Mouse (Mus musculus): ENCODE measurements around the gene Tm9sf3. TPM values are rescaled to one million over a fixed set of nuclear protein-coding genes. Genes with fewer than 3 reads are reported as not detected.

Tm9sf3 gene
- polyA plus RNA-seq, 1 experiment from 2014 or later: 87.9 TPM

DNA sequence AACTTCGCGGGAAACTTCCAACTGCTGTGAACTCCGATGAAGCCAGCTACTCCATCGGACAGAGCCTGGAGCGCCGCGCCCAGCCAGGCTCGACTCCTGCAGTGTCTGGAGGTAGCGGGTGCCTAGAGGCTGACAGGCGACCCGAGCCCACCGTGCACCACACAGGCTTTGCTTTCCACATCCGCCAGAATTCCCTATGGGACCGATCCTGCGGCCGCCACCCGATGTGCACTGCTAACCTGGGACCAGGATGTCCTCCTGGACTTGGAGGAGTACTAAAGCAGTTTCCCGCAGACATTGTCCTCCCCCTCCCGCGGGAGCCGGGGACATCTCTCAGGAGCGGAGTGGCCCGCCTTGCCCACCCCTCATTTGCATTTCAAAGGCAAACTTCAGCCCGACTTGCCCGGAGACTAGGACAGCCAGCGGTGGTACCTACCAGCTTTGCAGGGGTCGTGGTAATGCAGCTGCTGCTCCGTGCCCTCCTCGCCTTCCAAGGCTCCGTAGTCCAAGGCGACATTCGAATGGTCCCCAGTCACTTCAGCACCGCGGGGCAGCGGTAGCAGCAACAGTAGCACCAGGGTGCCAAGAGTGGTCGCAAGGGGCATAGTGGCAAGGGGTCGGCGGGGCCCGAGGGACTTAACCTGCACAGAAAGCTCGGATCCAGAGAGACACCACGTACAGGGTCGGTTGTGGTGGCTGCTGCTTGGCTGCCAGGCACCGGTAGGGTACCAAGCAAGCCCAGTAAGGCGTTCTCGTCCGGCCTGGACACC lies 57.6 kb downstream of the Tm9sf3 start:
- H3K4me2 ChIP-seq: peak overlapping the region; percentile 82
- no peak overlapping the region for H3K27ac ChIP-seq (replicated peaks)
- H3K27me3 ChIP-seq (replicated peaks): peaks cover 79% of the 10 kb centered on the region
- H3K9me3 ChIP-seq: no peaks in the 10 kb centered on the region
- peak overlapping the region; percentile 52 for H3K4me3 ChIP-seq
- H3K4me1 ChIP-seq: peaks cover 18% of the 10 kb centered on the region
- H3K36me3 ChIP-seq: peaks cover 17% of the 10 kb centered on the region
- under 1% methylated on average over 46 of the region's 46 CpGs for WGBS
- H3K9ac ChIP-seq: peak overlapping the region; percentile 60
- peak; percentile 19; the same call in 1 of the 2 replicates for ATAC-seq (ENCODE audit: extremely low read depth, insufficient number of reproducible peaks, low FRiP score, low TSS enrichment)

- H3K9me3 ChIP-seq: no peaks in the 10 kb centered on the region
- H3K27me3 ChIP-seq (replicated peaks): peaks cover 84% of the 10 kb centered on the region
- ATAC-seq (ENCODE audit: extremely low read depth, insufficient number of reproducible peaks, low FRiP score, low TSS enrichment): no peak
- peaks cover 4% of the 10 kb centered on the region for H3K36me3 ChIP-seq
- no peak overlapping the region for H3K27ac ChIP-seq (replicated peaks)
- no peak overlapping the region for H3K9ac ChIP-seq
- no peak overlapping the region for H3K4me2 ChIP-seq
- no peak overlapping the region for H3K4me3 ChIP-seq
- 59% methylated on average over 11 of the region's 11 CpGs for WGBS
- H3K4me1 ChIP-seq: peaks cover 18% of the 10 kb centered on the region
These were observed 59.4 kb downstream of the Tm9sf3 start for GRCm38 (mm10) chr19:41204159-41205081.

GRCm38 (mm10) chr19:41197606-41198005 lies 66.2 kb downstream of the Tm9sf3 start:
- ATAC-seq (ENCODE audit: extremely low read depth, insufficient number of reproducible peaks, low FRiP score, low TSS enrichment): no peak
- Histone ChIP-seq H3K4me2 (no peak overlapping the region), H3K27ac (replicated peaks) (no peak overlapping the region), H3K4me3 (no peak overlapping the region), H3K9me3 (no peaks in the 10 kb centered on the region), H3K9ac (no peak overlapping the region), H3K4me1 (no peaks in the 10 kb centered on the region), H3K27me3 (replicated peaks) (peaks cover 34% of the 10 kb centered on the region; the same call in 1 of the 2 replicates), H3K36me3 (no peaks in the 10 kb centered on the region)
- WGBS: 68% methylated on average over 12 of the region's 12 CpGs

DNA sequence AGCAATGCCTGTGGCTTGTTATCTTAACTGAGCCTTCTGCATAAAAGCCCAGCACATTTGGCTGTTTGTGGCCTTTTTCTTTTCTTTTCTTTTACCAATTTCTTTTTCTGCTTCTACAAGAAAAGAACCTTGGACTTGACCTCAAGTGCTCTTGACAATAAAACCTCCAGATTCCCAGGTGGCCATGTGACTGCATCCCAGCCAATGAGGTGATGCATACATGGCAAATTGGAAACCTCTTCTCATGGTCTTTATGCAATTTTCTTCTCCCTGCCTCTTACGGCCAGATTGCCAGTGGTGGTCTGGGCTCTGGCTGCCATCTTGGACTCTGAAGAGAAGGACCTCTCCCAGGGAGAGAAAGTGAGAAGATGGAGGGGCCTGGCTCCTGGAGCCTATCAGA lies 70.4 kb downstream of the Tm9sf3 start:
- Histone ChIP-seq H3K27ac (replicated peaks) (no peak overlapping the region), H3K4me1 (no peaks in the 10 kb centered on the region), H3K4me3 (no peak overlapping the region), H3K9ac (no peak overlapping the region), H3K9me3 (no peaks in the 10 kb centered on the region), H3K36me3 (no peaks in the 10 kb centered on the region), H3K27me3 (replicated peaks) (0 out of 2 replicates have a peak, but pooled peaks cover 12% of the 10 kb centered on the region), H3K4me2 (no peak overlapping the region)
- 83% methylated on average over 1 of the region's 1 CpGs for WGBS
- ATAC-seq (ENCODE audit: extremely low read depth, insufficient number of reproducible peaks, low FRiP score, low TSS enrichment): no peak

DNA sequence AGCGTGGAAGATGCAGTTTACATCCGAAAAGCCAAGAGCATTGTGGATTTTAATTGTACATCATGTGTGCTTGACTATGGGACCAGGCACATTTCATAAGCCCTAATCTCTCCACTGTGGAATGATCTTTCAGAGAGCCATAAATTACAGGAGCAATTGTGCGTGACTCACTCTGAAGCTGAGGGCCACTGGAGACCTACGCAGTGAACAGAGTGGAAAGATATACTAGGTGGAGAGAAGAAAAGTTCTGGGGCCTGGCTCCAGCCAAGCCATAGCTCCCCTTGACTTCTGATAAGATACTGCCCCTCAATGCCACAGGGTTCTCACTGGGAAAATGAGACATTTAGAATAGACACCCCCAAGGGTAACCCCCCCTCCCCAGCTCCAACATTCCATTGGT lies 70.8 kb downstream of the Tm9sf3 start:
- no peak overlapping the region for H3K4me3 ChIP-seq
- H3K4me1 ChIP-seq: no peaks in the 10 kb centered on the region
- 0 out of 2 replicates have a peak, but pooled peaks cover 12% of the 10 kb centered on the region for H3K27me3 ChIP-seq (replicated peaks)
- H3K4me2 ChIP-seq: no peak overlapping the region
- no peak overlapping the region for H3K9ac ChIP-seq
- H3K36me3 ChIP-seq: no peaks in the 10 kb centered on the region
- no peak for ATAC-seq (ENCODE audit: extremely low read depth, insufficient number of reproducible peaks, low FRiP score, low TSS enrichment)
- WGBS: 71% methylated on average over 4 of the region's 4 CpGs
- no peak overlapping the region for H3K27ac ChIP-seq (replicated peaks)
- no peaks in the 10 kb centered on the region for H3K9me3 ChIP-seq

DNA sequence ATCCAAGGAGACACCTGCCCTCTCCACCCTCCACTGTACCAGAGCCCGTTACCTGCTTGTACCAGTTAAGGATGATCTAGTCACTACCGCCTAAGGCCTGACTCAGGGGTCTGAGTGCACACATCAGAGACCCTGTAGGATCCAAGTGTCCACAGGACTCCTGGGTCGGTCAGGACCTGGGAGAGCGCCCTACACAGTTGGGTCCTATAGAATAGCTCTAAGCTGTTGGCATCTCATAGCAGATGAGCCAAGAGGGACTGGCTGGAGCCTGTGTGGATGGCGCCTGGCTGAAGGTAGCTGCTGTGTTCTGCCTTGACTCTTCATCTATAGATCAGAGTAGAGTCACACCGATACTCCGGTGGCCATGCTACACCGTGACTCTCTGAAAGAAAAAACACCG lies 72.1 kb downstream of the Tm9sf3 start:
- no peak overlapping the region for H3K4me2 ChIP-seq
- H3K9me3 ChIP-seq: no peaks in the 10 kb centered on the region
- ATAC-seq (ENCODE audit: extremely low read depth, insufficient number of reproducible peaks, low FRiP score, low TSS enrichment): no peak
- no peak overlapping the region for H3K9ac ChIP-seq
- H3K4me3 ChIP-seq: no peak overlapping the region
- H3K27me3 ChIP-seq (replicated peaks): 0 out of 2 replicates have a peak, but pooled peaks cover 12% of the 10 kb centered on the region
- WGBS: 75% methylated on average over 9 of the region's 9 CpGs
- no peaks in the 10 kb centered on the region for H3K4me1 ChIP-seq
- no peak overlapping the region for H3K27ac ChIP-seq (replicated peaks)
- H3K36me3 ChIP-seq: no peaks in the 10 kb centered on the region

DNA sequence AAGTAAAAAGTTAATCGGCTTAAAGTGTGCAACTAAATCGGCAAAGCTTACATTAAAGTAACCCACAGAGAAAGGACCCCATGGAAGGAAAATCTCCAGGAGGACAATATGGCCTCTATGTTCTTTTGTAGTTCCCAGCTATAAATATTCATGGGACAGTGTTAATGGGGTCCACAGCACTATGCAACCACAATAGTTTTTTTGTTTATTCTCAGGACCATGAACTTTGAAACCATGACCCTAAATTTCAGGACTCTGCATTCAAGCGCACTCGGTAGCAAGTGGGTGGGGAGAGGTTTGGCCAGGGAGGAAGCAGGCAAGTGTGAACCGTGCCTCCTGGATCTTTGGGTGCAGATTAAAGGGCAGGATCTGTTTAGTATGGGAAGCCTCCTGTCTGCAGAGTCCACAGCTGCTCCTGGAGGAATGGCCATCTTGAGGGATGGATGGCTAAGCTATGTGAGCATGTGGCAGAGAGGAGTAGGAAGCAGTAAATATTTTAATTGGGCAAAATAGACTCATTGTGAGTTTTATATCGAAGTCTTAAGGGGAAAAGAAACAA lies 72.8 kb downstream of the Tm9sf3 start:
- Histone ChIP-seq H3K4me3 (no peak overlapping the region), H3K9ac (no peak overlapping the region), H3K27ac (replicated peaks) (no peak overlapping the region), H3K4me1 (no peaks in the 10 kb centered on the region), H3K4me2 (no peak overlapping the region), H3K36me3 (no peaks in the 10 kb centered on the region), H3K9me3 (no peaks in the 10 kb centered on the region), H3K27me3 (replicated peaks) (0 out of 2 replicates have a peak, but pooled peaks cover 12% of the 10 kb centered on the region)
- WGBS: 68% methylated on average over 6 of the region's 6 CpGs
- no peak for ATAC-seq (ENCODE audit: extremely low read depth, insufficient number of reproducible peaks, low FRiP score, low TSS enrichment)

- WGBS: 25% methylated on average over 6 of the region's 6 CpGs
- Histone ChIP-seq H3K4me2 (no peak overlapping the region), H3K27me3 (replicated peaks) (peaks cover 3% of the 10 kb centered on the region), H3K4me3 (no peak overlapping the region), H3K4me1 (no peaks in the 10 kb centered on the region), H3K9me3 (no peaks in the 10 kb centered on the region), H3K27ac (replicated peaks) (no peak overlapping the region), H3K9ac (no peak overlapping the region), H3K36me3 (no peaks in the 10 kb centered on the region)
- no peak for ATAC-seq (ENCODE audit: extremely low read depth, insufficient number of reproducible peaks, low FRiP score, low TSS enrichment)
These were observed 86.5 kb downstream of the Tm9sf3 start for GRCm38 (mm10) chr19:41177331-41177730.

DNA sequence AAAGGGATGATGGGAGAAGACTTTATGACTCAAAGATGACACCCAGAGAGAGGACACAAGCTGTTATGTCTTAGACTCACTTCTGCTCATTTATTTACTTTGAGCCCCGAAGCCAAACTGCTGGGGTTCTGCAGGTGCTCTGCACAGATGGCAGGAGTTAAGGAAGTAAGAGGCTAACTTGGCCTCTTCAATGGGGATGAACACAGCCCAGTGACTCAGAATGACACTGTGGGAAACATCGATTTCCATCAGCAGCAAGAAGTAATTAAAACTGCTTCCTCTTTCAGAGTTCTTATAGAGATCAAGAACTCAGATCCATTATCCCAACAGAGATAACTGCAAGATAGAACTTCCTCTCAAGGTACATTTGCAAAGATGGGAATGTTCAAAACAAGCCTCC lies 86.9 kb downstream of the Tm9sf3 start:
- no peak for ATAC-seq (ENCODE audit: extremely low read depth, insufficient number of reproducible peaks, low FRiP score, low TSS enrichment)
- H3K9ac ChIP-seq: no peak overlapping the region
- H3K27me3 ChIP-seq (replicated peaks): peaks cover 3% of the 10 kb centered on the region
- no peak overlapping the region for H3K4me3 ChIP-seq
- no peaks in the 10 kb centered on the region for H3K9me3 ChIP-seq
- H3K4me2 ChIP-seq: no peak overlapping the region
- no peaks in the 10 kb centered on the region for H3K4me1 ChIP-seq
- H3K27ac ChIP-seq (replicated peaks): no peak overlapping the region
- no peaks in the 10 kb centered on the region for H3K36me3 ChIP-seq
- 74% methylated on average over 2 of the region's 2 CpGs for WGBS

GRCm38 (mm10) chr19:41165914-41166235 lies 97.9 kb downstream of the Tm9sf3 start:
- Histone ChIP-seq H3K36me3 (no peaks in the 10 kb centered on the region), H3K9me3 (no peaks in the 10 kb centered on the region), H3K4me3 (no peak overlapping the region), H3K4me2 (no peak overlapping the region), H3K9ac (no peak overlapping the region), H3K4me1 (no peaks in the 10 kb centered on the region), H3K27ac (replicated peaks) (no peak overlapping the region), H3K27me3 (replicated peaks) (no peaks in the 10 kb centered on the region; the same call in 1 of the 2 replicates)
- WGBS: 80% methylated on average over 5 of the region's 5 CpGs
- ATAC-seq (ENCODE audit: extremely low read depth, insufficient number of reproducible peaks, low FRiP score, low TSS enrichment): no peak

DNA sequence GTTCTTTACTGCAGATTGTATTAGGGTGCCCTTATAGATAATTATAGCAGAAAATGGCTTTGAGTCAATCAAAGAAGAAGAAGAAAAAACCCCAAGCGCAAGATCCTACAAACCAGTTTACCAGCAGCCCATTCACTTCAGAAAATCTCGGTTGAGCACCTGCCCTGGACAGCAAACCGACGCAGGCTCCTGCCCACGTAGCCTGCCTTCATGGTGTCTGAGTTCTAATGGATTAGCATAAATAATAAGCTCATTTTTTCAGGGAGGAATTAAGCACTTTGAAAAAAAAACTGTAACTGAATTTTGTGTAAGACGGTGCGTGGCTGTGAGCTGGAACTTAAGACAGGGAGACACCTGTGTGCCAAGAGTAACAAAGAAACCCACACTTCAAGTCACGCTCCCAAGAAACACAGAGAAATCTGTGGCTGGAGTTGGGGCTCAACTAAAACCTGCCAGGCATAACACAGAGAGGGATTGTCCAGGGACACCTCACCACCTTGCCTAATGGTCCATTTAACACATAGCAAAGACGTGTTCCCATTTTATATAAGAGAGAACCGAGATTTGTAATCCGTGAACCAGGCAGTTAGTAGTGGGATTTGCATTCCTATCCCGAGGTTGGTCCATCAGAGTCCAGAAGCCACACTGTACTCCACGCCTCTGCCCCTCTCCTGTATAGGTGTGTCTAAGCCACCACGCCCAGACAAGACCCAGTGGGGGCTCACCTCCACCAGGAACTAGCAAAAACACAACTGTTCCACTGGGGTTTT lies 98.5 kb downstream of the Tm9sf3 start:
- H3K9ac ChIP-seq: no peak overlapping the region
- no peak overlapping the region for H3K4me3 ChIP-seq
- H3K27me3 ChIP-seq (replicated peaks): no peaks in the 10 kb centered on the region; the same call in 1 of the 2 replicates
- no peaks in the 10 kb centered on the region for H3K36me3 ChIP-seq
- WGBS: 75% methylated on average over 14 of the region's 14 CpGs
- no peaks in the 10 kb centered on the region for H3K9me3 ChIP-seq
- no peak overlapping the region for H3K4me2 ChIP-seq
- no peak for ATAC-seq (ENCODE audit: extremely low read depth, insufficient number of reproducible peaks, low FRiP score, low TSS enrichment)
- peaks cover 3% of the 10 kb centered on the region; the same call in 1 of the 2 replicates for H3K4me1 ChIP-seq
- H3K27ac ChIP-seq (replicated peaks): no peak overlapping the region
